Mouse (Mus musculus) embryonic facial prominence, embryonic 10.5 days (tissue): ENCODE results near the gene Mamdc2. TPM values are rescaled to one million over a fixed set of nuclear protein-coding genes. Genes with fewer than 3 reads are reported as not detected.
A peak's percentile ranks its signal among the peaks of the same experiment; 100 is the strongest.
"Not testable (repeated sequence)": the region's sequence is repeated elsewhere in the genome, so short reads cannot be mapped to it uniquely, and the experiment has no call there.

Experiments used
- DNase-seq: peaks from one replicate; pipeline ENCODE4 v3.0.0-alpha.2; 2017; ENCODE audit warnings: low spot score
- H3K27ac ChIP-seq: fragments of 300-500 bp; sonication (generic); replicated peaks from 2 replicates; pipeline ENCODE4 v1.5.1; 2016; ENCODE audit warnings: mild to moderate bottlenecking
- H3K27me3 ChIP-seq: fragments of 300-500 bp; sonication (generic); replicated peaks from 2 replicates; pipeline ENCODE4 v1.6.1; 2016; ENCODE audit warnings: low read depth, mild to moderate bottlenecking; ENCODE audit not compliant: poor library complexity, severe bottlenecking
- H3K36me3 ChIP-seq: fragments of 300-500 bp; sonication (generic); replicated peaks from 2 replicates; pipeline ENCODE4 v1.6.1; 2016; ENCODE audit warnings: mild to moderate bottlenecking, moderate library complexity
- H3K4me1 ChIP-seq: fragments of 300-500 bp; sonication (generic); 2 replicates; pipeline ENCODE4 v1.6.1; 2016
- H3K4me3 ChIP-seq: fragments of 300-500 bp; sonication (generic); 2 replicates; pipeline ENCODE4 v1.5.1; 2016; ENCODE audit warnings: mild to moderate bottlenecking, moderate library complexity
- H3K9me3 ChIP-seq: fragments of 300-500 bp; sonication (generic); 2 replicates; pipeline ENCODE4 v1.6.1; 2016; ENCODE audit warnings: mild to moderate bottlenecking
- WGBS: fragments of 180-500 bp; shearing (Covaris S2); methylation state at CpG from one replicate; pipeline ENCODE4 v1.1.7; 2016; 5-methylcytosine and 5-hydroxymethylcytosine counted together
- polyA plus RNA-seq: library from polyadenylated mRNA; unstranded; fragments of >200 nt; fragmentation: Nextera tagmentation; extraction: Ambion mirVana; gene quantifications from 2 replicates; pipeline ENCODE4 v1.2.1, GENCODE M21; 2016

Mamdc2 gene
- polyA plus RNA-seq, result 0.98 and 1.2 TPM in 2 replicates

DNA sequence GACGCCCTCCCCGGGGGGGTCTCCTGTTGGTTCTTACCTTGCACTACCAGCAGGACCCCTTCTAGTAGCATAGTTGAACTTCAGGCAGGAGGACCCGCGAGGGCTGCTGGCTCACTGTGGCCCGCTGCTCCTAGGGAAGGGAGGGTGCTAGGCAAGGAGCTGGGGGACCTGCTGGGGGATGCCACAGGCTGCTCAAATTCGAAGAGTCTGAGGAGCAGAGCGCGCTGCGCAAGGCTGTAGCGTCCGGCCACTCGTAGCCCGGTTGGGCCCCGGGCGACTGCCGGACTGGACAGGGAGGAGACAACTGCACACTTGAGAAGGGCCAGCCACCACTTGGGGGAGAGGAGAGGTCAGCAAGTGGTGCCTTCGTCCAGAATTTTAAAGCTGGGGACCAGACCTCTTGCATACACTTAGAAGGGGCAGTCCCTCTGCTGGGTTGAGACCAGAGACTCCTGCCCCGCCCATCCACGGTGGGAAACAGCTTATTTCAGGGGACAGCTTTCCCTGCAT, at the start of gene Mamdc2:
Gene Mamdc2, minus strand, starts transcription at position 455 of the 510 bp plus-strand sequence.
- peak; percentile 54 for DNase-seq

DNA sequence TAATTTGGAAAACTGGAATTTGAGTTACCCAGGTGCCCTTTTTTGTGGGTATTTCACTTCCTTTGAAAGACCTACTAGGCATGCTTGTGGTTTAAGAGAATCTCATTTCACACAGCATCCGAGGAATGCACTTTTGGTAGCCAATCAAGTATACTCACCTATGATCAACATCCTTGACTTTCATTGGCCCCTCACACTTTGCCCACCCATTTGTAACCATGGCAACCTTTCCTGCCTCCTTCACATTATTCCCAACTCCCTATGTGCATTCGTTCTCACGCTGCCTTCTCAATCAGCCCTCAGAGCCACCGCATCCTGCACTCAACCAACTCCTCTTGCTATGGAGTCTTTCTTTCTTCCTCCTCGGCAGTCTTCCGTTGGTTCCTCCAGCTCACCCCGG, 49.8 kb upstream of the Mamdc2 start:
- Histone ChIP-seq H3K4me1 (no peaks in the 10 kb centered on the region), H3K36me3 (no peaks in the 10 kb centered on the region), H3K27me3 (no peaks in the 10 kb centered on the region), H3K27ac (no peak overlapping the region), H3K4me3 (no peak overlapping the region), H3K9me3 (no peaks in the 10 kb centered on the region)
- DNase-seq, result no peak
- WGBS, result 87% methylated on average over 7 of the region's 7 CpGs

More for the DNA sequence above, at the start of gene Mamdc2:
- peaks cover 19% of the 10 kb centered on the region for H3K27me3 ChIP-seq
- H3K4me1 ChIP-seq, result peaks cover 43% of the 10 kb centered on the region
- H3K4me3 ChIP-seq, result peak within 1 kb of the TSS; percentile 66
- WGBS, result under 1% methylated on average over 19 of the region's 19 CpGs
- peak within 1 kb of the TSS; percentile 68 for H3K27ac ChIP-seq
- H3K9me3 ChIP-seq, result no peaks in the 10 kb centered on the region
- H3K36me3 ChIP-seq, result no peaks in the 10 kb centered on the region

DNA sequence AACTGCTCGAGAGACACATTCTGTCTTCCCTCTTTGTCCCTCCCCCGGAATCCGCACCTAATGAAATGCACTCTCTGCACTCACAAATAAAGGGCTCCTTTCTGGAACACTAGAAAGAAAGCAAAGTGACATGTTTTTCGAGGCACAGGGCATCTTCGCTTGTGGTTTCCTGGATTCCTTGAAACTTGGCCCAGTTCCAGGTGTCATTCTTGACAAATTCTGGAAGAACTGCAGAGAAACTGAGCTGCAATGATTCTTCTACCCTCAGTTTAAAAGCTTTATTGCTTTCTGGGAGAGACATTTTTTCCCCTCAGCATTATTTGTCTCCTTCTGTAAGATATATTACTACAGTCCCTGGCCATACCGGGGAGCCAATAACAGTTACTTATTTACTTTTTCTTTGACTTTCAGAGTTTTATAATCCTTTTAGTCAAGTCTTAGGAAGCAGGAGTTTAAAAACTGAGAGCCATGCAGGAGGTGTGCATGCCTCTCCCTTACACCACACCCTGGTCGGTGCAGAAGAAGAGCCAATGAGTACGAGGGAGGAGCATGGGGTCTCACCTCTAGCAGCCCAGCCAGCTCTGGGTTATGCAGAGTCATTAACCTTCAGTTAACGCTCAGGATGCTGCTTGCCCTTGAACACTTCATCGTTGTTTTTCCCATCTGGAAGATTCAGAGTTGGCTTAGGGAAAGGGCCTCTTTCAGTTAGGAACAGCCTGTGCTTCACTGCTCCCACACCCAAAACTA, 49.1 kb upstream of the Mamdc2 start:
- Histone ChIP-seq H3K4me1 (no peaks in the 10 kb centered on the region), H3K27me3 (no peaks in the 10 kb centered on the region), H3K4me3 (no peak overlapping the region), H3K27ac (no peak overlapping the region), H3K36me3 (no peaks in the 10 kb centered on the region), H3K9me3 (no peaks in the 10 kb centered on the region)
- DNase-seq, result no peak
- 84% methylated on average over 10 of the region's 10 CpGs for WGBS

DNA sequence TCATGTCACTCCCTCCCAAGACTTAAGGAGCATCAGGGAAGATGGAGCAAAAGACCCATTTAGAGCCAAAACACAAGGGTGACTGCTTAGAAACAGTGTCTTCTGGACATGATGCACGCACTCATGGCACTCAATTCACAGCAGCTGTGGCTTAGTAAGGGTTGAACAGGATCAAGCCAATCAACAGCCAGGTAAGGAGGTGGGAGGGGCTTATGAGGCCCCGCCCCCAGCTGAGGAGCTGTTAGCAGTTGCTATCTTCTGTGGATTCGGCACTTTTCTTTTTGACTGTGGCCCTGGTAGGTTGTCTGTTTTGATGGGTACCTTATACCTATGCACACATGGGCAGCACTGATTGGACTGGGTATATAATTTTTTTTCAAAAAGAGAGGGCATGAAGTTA, 48.3 kb upstream of the Mamdc2 start:
- H3K27ac ChIP-seq, result no peak overlapping the region
- DNase-seq, result no peak
- no peaks in the 10 kb centered on the region for H3K27me3 ChIP-seq
- no peaks in the 10 kb centered on the region for H3K4me1 ChIP-seq
- H3K9me3 ChIP-seq, result no peaks in the 10 kb centered on the region
- 84% methylated on average over 3 of the region's 3 CpGs for WGBS
- no peaks in the 10 kb centered on the region for H3K36me3 ChIP-seq
- no peak overlapping the region for H3K4me3 ChIP-seq

DNA sequence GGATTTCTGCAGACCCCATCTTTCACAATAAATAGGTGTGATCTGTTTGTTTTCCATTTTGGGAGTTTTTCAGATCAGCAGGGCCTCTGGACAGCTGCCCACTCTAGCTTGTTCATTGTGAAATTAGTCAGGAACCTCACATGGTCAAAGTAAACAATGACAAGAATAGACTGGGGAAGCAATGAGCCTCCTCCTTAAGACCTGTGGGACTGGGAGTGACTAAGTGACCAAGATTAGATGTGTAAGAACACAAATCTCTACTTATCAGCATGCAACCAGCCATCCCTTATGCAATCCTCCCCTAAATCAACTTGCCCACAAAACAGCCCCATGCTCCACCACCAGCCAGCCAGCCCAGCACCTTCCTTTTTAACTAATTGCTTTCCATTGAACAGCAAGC, 44.4 kb upstream of the Mamdc2 start:
- H3K36me3 ChIP-seq, result no peaks in the 10 kb centered on the region
- H3K4me3 ChIP-seq, result no peak overlapping the region
- H3K9me3 ChIP-seq, result no peaks in the 10 kb centered on the region
- no peaks in the 10 kb centered on the region for H3K27me3 ChIP-seq
- no peak overlapping the region for H3K27ac ChIP-seq
- H3K4me1 ChIP-seq, result no peaks in the 10 kb centered on the region
- DNase-seq, result no peak

DNA sequence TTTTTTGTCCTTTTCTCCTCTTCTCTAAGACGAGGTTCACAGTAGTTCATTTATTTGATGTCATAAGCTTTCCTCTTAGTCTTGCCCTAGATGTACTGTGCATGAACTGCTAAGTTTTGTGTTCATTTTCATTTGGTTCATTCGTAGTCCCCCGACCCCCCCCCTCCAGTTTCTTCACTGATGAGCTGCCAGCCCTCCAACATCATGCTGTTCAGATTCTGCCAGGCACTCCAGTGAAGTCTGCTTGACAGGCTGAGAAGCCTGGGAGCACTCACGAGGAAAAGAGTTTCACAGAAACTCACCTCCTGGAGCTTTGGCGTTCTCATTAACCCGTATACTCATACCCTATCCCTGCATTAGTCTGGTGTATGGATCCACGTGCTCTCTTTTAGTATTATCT, 42.5 kb upstream of the Mamdc2 start:
- not testable (repeated sequence) for H3K27ac ChIP-seq, H3K9me3 ChIP-seq, H3K4me1 ChIP-seq, DNase-seq, H3K4me3 ChIP-seq, H3K27me3 ChIP-seq, H3K36me3 ChIP-seq
- WGBS, result 48% methylated on average over 7 of the region's 7 CpGs

DNA sequence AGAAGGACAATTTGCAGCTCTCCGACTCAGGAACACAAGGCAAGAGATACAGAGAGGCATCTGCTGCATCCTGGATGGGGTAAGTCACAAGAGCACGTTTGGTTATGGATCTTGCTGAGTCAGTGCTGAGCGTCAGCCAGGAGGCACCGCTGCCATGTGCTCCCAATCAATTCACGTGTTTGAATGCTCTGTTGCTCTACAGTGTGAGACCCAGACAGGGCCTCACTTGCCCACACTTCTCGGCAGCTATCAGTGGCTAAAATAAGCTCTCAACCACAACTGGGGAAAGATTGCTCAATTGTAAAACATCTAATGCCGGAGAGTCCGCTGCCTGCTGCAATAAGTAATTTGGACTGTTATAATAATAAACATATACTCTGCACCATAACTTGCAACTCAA, 41.5 kb upstream of the Mamdc2 start:
- 54% methylated on average over 8 of the region's 8 CpGs for whole genome bisulfite sequencing
- Histone ChIP-seq H3K36me3 (no peaks in the 10 kb centered on the region), H3K4me3 (no peak overlapping the region), H3K27ac (no peak overlapping the region), H3K27me3 (no peaks in the 10 kb centered on the region), H3K4me1 (no peaks in the 10 kb centered on the region), H3K9me3 (no peaks in the 10 kb centered on the region)
- peak; percentile 16 for DNase-seq

DNA sequence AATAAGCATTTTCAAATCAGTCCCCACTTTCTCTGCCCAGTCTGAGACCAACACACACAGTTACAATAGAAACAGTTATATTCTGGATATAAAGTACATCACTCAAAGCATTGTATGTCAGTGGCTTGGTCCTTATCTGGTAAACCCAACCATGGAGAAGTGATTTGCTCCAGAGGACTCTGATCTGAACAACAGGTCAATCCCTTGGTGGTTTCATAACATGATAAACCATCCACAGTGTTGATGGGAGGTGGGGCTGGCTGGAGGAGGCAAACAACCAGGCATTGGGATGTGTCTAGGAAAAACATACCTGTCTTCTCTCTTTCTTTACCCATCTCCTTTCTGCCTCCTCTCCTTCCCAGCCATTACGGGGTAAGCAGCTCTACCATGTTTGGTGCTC, 39.2 kb upstream of the Mamdc2 start:
- Histone ChIP-seq H3K4me3 (no peak overlapping the region), H3K27me3 (no peaks in the 10 kb centered on the region), H3K9me3 (no peaks in the 10 kb centered on the region), H3K4me1 (no peaks in the 10 kb centered on the region), H3K27ac (no peak overlapping the region), H3K36me3 (no peaks in the 10 kb centered on the region)
- 97% methylated on average over 1 of the region's 1 CpGs for WGBS
- DNase-seq, result no peak

DNA sequence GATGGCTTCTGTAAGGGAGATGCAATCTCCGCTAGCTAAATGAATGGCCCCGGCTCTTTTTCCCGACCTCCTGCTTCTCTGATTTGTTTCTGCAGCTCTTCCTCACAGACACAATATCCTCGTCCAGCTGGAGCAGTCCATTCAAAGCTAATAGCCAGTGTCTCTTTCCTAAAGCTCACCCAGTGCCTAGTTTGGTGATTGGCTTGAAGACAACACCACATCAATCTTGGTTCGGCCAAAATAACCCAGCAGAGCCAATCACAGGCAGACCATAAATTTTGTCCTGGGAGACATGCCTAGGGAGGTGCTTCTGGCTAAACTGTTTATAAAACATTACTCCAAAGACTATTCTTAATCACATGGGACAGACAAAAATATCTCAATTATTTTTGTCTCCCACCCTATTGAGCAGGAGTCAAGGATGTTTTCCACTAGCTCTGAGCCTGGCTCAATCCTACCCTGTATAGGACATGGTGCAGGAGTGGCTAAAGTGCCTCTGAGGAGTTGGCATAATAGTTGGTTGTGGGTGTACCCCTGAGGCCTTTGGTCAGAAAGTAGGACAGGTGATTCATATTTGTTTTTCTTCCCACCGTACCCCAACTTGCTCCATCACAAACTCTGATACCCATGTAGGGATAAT, 38.5 kb upstream of the Mamdc2 start:
- DNase-seq, result no peak
- no peaks in the 10 kb centered on the region for H3K9me3 ChIP-seq
- no peak overlapping the region for H3K4me3 ChIP-seq
- no peaks in the 10 kb centered on the region for H3K27me3 ChIP-seq
- H3K27ac ChIP-seq, result no peak overlapping the region
- 85% methylated on average over 6 of the region's 6 CpGs for WGBS
- no peaks in the 10 kb centered on the region for H3K4me1 ChIP-seq
- no peaks in the 10 kb centered on the region for H3K36me3 ChIP-seq

DNA sequence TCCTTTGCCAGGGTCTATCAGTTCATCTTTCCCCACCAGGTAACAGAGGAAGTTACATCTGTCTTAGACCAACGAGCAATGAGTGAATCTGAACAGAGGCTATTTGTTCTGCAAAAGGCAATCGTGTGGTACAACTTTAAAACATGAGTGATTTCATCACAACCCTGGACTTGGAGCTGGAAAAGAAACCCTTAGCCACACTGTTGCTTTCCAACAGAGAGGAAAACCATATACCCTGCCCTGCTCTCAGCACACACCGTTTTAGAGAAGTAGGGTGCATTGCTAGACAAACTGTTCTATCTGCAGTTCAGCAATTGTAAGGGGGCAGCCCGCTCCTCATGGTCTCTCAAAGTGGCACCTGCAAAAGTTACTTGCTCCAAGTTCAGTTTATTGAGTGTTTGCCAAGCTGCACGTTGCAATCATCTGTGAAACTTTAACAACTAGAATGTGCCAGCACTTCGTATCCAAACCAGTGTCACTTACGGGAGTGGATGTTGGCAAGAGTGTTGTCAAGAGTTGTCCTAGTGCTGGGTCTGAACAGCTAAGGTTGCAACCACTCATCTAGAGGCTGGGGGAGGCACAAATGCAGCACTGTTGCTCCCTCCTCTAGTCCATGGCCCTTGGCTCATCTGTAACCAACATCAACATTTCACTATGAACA, 37.8 kb upstream of the Mamdc2 start:
- Histone ChIP-seq H3K27me3 (no peaks in the 10 kb centered on the region), H3K4me3 (no peak overlapping the region), H3K9me3 (no peaks in the 10 kb centered on the region), H3K36me3 (no peaks in the 10 kb centered on the region), H3K27ac (no peak overlapping the region), H3K4me1 (no peaks in the 10 kb centered on the region)
- 87% methylated on average over 7 of the region's 7 CpGs for WGBS
- no peak for DNase-seq

DNA sequence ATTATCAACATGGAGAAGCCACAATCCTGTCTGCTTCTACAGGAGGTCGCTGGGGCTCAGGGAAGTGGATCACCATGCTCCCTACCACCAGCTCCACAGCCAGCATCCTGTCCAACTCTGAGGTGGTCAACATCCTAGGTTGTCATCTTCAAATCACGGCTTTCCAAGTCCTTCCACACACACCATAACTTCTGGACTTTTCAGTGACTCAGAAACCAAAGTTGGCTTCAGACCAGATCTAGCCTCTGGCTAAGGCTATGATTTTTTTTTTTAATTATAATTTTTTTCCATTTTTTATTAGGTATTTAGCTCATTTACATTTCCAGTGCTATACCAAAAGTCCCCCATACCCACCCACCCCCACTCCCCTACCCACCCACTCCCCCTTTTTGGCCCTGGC, 34.3 kb upstream of the Mamdc2 start:
- H3K4me3 ChIP-seq, H3K27me3 ChIP-seq, DNase-seq, H3K9me3 ChIP-seq, H3K36me3 ChIP-seq, H3K27ac ChIP-seq, H3K4me1 ChIP-seq: not testable (repeated sequence)
- WGBS, result 81% methylated on average over 2 of the region's 2 CpGs

DNA sequence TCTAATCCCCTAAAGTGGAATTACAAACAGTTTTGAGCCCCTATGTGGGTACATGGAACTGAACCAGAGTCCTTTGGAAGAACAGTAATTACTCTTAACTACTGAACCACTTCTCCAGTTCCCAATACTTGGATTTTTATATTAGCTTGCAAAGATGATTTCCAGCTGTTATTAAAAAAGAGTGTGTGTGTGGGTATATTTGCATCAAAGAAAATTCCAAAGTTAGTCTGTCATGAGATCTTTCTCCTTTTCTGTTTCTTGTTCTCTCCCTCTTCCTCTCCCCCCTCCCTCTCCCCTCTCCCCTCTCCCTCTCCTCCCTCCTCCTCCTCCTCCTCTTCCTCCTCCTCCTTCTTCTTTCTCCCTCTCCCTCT, 31.3 kb upstream of the Mamdc2 start:
- H3K27ac ChIP-seq, result no peak overlapping the region
- H3K4me1 ChIP-seq, result 0 out of 2 replicates have a peak, but pooled peaks cover 4% of the 10 kb centered on the region
- no peak overlapping the region for H3K4me3 ChIP-seq
- no peaks in the 10 kb centered on the region for H3K36me3 ChIP-seq
- no peak for DNase-seq
- no peaks in the 10 kb centered on the region for H3K9me3 ChIP-seq
- no peaks in the 10 kb centered on the region for H3K27me3 ChIP-seq
